Mouse (Mus musculus): ENCODE measurements around the gene Slc4a3. TPM values are rescaled to one million over a fixed set of nuclear protein-coding genes. Genes with fewer than 3 reads are reported as not detected.
A peak's percentile ranks its signal among the peaks of the same experiment; 100 is the strongest.

Gene Slc4a3
- polyA plus RNA-seq (2015; fragmentation: Nextera tagmentation; extraction: Ambion mirVana) = 13.4 and 14.1 TPM in 2 replicates

DNA sequence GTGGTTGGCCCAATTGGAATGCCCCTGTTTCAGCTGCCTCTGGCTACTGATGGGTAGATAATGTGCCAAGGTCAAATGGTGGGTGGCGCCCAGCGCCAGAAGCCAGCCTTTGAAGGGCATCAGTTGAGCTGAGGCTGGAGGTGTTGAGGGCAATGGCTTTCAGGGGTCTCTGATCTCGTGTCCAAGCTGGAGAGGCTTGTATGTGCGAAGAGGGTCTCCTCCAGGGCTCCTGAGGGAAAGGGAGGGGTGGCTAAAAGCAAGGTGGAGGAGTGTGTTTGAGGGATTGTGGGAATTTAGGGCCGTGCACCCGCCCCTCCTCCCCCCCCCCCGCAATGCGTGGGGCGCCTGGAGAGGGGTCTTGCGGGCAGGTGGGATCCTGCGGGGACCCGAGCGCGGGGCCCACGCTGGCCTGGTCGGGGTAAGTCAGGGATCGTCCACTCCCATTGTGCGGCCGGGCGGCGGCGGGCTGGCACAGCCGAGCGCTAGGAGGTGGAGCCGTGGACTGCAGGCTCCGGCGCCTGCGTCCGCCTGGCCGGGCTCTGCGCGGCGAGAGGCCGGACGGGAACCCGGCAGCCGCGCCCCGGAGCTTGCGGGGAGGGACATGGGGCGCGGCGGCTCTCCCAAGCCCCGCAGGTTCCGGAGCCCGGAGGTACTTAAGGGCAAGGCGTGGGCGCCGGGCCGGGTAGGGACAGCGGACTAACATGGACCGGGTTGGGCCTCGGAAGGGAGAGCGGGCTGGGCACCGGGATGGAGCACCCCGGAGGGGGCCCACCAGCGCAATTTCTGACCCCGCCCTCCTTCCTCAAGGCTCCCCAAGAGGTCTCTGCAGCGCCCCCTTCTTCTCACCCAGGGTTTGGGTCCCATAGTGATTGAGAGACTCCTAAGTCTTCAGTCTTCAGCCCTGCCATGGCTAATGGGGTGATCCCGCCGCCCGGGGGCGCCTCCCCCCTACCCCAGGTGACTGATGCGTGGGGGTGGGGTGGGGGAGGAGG lies at the start of gene Slc4a3:
Gene Slc4a3, plus strand, starts transcription at position 302 of the 992 bp plus-strand sequence.
- peak; percentile 92 for ATAC-seq
- Histone ChIP-seq H3K27me3 (replicated peaks) (no peaks in the 10 kb centered on the region), H3K36me3 (no peaks in the 10 kb centered on the region), H3K9ac (peak within 1 kb of the TSS; percentile 81), H3K9me3 (no peaks in the 10 kb centered on the region; the same call in 1 of the 2 replicates), H3K4me1 (replicated peaks) (peaks cover 5% of the 10 kb centered on the region), H3K4me3 (replicated peaks) (peak within 1 kb of the TSS; percentile 75), H3K27ac (peak within 1 kb of the TSS; percentile 62), H3K4me2 (replicated peaks) (peak within 1 kb of the TSS; percentile 87)
- WGBS = 1% methylated on average over 62 of the region's 64 CpGs

DNA sequence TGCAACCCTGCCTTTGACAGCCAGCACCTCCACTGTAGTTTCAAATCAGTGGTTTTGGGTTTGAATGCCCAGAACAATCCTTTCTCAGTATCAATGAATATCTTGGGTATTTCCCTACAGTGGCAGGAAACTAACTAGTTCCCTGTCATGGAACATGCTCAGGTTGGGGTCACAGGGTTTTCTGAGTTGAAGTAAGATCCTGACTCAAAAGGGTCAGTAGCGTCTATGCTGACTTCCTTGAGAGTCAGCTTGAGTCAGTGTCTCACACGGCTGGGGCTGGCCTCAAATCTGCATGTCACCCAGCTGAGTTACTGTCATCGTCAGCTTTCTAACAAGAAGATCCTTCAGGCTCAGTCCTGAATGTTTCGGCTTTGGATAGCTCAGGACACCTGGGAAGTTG lies 47.2 kb upstream of the Slc4a3 start:
- Histone ChIP-seq H3K4me3 (replicated peaks) (no peak overlapping the region), H3K9me3 (no peaks in the 10 kb centered on the region), H3K4me2 (replicated peaks) (no peak overlapping the region), H3K4me1 (replicated peaks) (peaks cover 7% of the 10 kb centered on the region), H3K27ac (no peak overlapping the region), H3K9ac (no peak overlapping the region), H3K36me3 (peaks cover 50% of the 10 kb centered on the region), H3K27me3 (replicated peaks) (no peaks in the 10 kb centered on the region)
- ATAC-seq = no peak
- WGBS = 86% methylated on average over 4 of the region's 4 CpGs

GRCm38 (mm10) chr1:75499441-75499840 lies 46.6 kb upstream of the Slc4a3 start:
- ATAC-seq = no peak
- Histone ChIP-seq H3K36me3 (peaks cover 50% of the 10 kb centered on the region), H3K9ac (no peak overlapping the region), H3K4me1 (replicated peaks) (peaks cover 12% of the 10 kb centered on the region), H3K27me3 (replicated peaks) (no peaks in the 10 kb centered on the region), H3K4me2 (replicated peaks) (no peak overlapping the region), H3K9me3 (no peaks in the 10 kb centered on the region), H3K27ac (no peak overlapping the region), H3K4me3 (replicated peaks) (no peak overlapping the region)
- WGBS = 77% methylated on average over 7 of the region's 7 CpGs

- Histone ChIP-seq H3K4me3 (replicated peaks) (no peak overlapping the region), H3K4me2 (replicated peaks) (no peak overlapping the region), H3K27me3 (replicated peaks) (no peaks in the 10 kb centered on the region), H3K9me3 (no peaks in the 10 kb centered on the region), H3K36me3 (peaks cover 47% of the 10 kb centered on the region), H3K9ac (no peak overlapping the region), H3K4me1 (replicated peaks) (peaks cover 19% of the 10 kb centered on the region), H3K27ac (no peak overlapping the region)
- no peak for ATAC-seq
- 95% methylated on average over 9 of the region's 9 CpGs for WGBS
Observed at GRCm38 (mm10) chr1:75501905-75502304, 44.2 kb upstream of the Slc4a3 start.

DNA sequence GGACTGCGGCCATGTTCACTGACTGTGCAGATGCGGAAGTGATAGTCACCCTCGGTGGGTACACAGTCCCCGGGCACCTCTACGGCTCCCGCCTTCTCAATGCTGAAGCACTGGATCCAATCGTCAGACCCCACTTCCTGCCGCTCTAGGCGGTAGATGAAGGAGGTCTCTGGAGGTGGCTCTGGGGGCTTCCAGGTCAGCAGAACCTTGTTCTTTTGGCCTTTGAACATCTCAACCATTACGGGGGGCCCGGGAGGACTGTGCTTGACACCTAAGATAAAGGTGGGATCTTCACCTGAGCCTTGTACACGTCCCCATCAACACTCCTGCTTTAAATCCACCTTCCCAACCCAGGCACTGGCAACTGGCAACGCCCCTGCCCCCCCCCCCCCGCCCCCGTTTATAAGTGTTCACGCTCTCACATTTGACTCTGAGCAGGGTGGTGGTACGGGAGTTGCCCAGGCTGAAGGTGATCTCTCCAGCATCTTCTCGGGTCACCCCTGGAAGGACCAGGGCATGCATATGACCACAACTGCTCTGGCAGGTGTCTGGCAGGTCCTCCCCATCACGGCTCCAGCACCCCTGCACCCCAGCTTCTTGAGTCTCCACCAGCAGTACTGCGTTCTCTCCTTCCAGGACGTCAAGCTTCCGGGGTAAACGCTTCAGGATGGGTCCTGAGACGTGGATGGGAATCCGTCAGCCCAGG lies 43.0 kb upstream of the Slc4a3 start:
- peak overlapping the region; percentile 80 for H3K4me2 ChIP-seq (replicated peaks)

DNA sequence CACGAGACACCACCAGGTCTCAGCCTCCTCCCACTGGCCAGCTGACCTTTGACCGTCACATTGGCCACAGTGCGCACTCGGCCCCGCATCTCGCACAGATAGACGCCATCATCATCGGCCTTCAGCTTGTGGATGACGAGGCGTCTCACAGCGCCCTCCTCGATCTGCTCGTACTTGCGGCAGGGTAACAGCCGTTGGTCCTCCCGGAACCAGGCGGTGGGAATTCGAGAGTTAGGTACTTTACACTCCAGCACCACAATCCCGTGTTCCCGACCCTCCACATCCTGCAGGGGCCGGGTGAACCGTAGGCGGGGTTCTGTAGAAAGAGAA lies 42.5 kb upstream of the Slc4a3 start:
- Histone ChIP-seq H3K9ac (no peak overlapping the region), H3K4me2 (replicated peaks) (peak overlapping the region; percentile 80), H3K4me1 (replicated peaks) (peaks cover 29% of the 10 kb centered on the region), H3K9me3 (no peaks in the 10 kb centered on the region), H3K27ac (no peak overlapping the region), H3K4me3 (replicated peaks) (peak overlapping the region; percentile 76; the same call in 1 of the 2 replicates), H3K27me3 (replicated peaks) (no peaks in the 10 kb centered on the region), H3K36me3 (peaks cover 32% of the 10 kb centered on the region)
- ATAC-seq = no peak
- WGBS = 69% methylated on average over 23 of the region's 23 CpGs

More for the DNA sequence above, 43.0 kb upstream of the Slc4a3 start:
- no peak for ATAC-seq
- no peaks in the 10 kb centered on the region for H3K27me3 ChIP-seq (replicated peaks)
- WGBS = 83% methylated on average over 25 of the region's 25 CpGs
- H3K9ac ChIP-seq = no peak overlapping the region
- no peaks in the 10 kb centered on the region for H3K9me3 ChIP-seq
- H3K27ac ChIP-seq = no peak overlapping the region
- no peak overlapping the region for H3K4me3 ChIP-seq (replicated peaks)
- H3K4me1 ChIP-seq (replicated peaks) = peaks cover 29% of the 10 kb centered on the region
- H3K36me3 ChIP-seq = peaks cover 37% of the 10 kb centered on the region

DNA sequence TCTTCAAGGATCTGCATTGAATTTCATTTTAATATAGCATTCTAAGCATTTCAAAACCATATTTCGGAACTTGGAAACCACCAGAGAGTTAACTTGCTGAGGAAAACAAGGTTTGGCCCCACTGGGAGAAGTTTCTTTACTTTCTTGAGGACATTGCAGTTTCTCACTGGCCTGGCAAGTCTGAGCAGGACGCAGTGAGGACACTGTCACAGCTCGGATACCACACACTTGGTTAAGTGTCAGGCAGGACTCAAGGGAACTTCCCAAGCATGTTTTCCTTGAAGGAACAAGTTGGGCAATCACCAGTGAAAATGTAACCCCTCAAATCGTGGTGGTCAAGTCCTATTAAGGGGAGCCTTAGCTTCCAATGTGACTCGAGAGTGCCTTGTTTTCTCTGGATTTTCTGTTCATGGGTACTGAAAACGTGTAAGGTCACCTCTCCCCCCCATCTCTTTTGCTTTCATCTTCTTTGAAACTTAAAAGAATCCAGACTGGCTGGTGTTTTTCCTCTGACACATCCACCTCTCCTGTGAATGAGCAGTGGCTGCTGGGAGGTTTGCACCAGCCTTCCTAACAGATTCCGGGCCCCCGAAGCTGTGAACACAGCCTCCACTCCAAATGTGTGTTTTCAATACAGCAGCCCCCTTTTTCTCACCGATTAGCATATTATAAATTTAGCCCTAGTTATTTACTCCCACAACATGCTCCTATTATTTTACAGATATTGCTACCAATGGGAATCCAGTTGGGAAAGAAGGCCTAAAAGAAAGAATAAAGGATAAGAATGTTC lies 41.6 kb upstream of the Slc4a3 start:
- H3K27ac ChIP-seq = no peak overlapping the region

DNA sequence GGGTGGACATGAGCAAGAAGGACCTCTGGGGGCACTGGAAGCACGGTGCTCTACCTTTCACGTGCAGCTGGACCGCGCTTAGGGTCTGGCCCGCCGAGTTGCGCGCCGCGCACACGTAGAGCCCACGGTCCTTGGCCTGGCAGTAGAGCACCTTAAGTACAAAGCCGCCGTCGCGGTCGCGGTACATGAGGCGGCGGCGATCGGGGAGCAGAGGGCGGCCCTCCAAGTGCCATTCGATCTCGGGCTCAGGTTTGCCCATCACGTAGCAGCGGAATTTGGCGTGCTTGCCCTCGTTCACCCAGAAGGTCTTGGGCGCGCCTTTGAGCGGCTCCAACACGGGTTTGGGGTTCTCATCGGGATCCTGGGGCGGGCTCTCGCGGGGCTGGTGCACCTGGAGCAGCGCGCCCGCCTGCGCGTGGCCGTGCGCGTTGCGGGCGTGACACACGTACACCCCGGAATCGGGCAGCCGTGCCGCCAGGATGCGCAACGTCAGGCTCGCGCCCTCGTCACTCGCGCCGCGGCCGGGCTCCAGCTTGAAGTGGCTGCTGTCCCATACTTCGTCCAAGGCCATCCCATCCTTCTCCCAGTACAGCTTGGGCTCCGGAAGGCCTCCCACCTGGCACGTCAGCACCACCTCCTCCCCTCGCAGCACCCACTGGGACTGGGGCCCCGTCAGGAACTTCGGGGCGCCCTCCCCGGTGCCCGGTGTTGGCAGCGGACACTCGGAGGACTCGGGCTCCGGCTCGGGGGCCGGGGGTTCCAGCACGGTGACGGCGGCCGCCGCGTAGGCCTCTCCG lies 40.7 kb upstream of the Slc4a3 start:
- WGBS = under 1% methylated on average over 84 of the region's 84 CpGs
- Histone ChIP-seq H3K9ac (peak overlapping the region; percentile 80), H3K4me1 (replicated peaks) (peaks cover 40% of the 10 kb centered on the region), H3K27me3 (replicated peaks) (no peaks in the 10 kb centered on the region), H3K9me3 (no peaks in the 10 kb centered on the region), H3K4me2 (replicated peaks) (peak overlapping the region; percentile 80), H3K27ac (peak overlapping the region; percentile 98), H3K4me3 (replicated peaks) (peak overlapping the region; percentile 76), H3K36me3 (peaks cover 17% of the 10 kb centered on the region)
- peak; percentile 64 for ATAC-seq

More for the DNA sequence above, 41.6 kb upstream of the Slc4a3 start:
- Histone ChIP-seq H3K36me3 (peaks cover 24% of the 10 kb centered on the region), H3K4me2 (replicated peaks) (peak overlapping the region; percentile 80), H3K9me3 (no peaks in the 10 kb centered on the region), H3K9ac (peak overlapping the region; percentile 80), H3K4me1 (replicated peaks) (peaks cover 32% of the 10 kb centered on the region), H3K27me3 (replicated peaks) (no peaks in the 10 kb centered on the region), H3K4me3 (replicated peaks) (peak overlapping the region; percentile 76)
- WGBS = 56% methylated on average over 9 of the region's 9 CpGs
- ATAC-seq = no peak

DNA sequence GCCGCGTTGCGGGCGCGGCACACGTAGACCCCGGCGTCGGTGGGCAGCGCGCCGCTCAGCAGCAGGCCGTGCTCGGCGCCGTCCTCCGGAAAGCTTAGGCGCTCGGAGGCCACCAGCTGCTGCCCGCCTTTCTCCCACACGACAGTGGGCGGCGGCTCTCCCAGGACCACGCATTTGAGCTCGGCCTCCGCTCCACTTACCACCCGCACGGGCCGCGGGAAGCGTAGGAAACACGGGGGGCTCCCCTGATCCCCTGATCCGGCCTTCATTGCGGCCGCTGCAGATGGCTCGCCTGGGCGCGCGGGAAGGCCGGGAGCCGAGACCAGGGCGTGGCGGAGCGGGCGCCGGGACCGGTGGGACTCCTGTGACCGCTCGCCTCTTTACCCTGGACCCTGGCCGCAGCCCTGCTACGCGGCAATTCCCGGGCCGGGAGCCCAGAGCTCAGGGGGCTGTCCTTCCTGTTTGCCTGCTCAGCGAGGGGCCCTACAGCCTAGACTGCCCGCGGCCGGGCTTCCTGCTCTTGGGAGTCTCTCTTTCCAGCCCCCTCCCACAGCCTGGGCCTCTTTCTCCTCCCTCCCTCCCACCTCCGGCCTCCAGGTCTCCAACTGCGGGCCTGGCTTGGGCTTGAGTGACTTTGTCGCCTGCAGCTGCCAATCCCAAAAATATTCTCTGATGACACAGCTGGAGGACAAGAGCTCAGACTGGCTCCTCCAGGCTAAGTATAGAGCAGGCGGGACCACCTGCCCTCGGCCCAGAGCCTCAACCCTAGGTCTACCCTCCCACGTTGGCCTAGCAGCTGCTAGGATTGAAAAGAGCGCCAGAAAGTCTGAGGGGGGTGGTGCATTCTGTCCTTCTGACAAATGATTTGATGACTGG lies 39.9 kb upstream of the Slc4a3 start, which contains the start of gene Obsl1:
Gene Obsl1, minus strand, starts transcription at position 497 of the 876 bp plus-strand sequence.
- H3K27me3 ChIP-seq (replicated peaks) = no peaks in the 10 kb centered on the region
- peak within 1 kb of the TSS; percentile 76 for H3K4me3 ChIP-seq (replicated peaks)
- peak within 1 kb of the TSS; percentile 98 for H3K27ac ChIP-seq
- peaks cover 15% of the 10 kb centered on the region for H3K36me3 ChIP-seq
- peak within 1 kb of the TSS; percentile 80 for H3K4me2 ChIP-seq (replicated peaks)
- WGBS = under 1% methylated on average over 60 of the region's 65 CpGs
- H3K4me1 ChIP-seq (replicated peaks) = peaks cover 40% of the 10 kb centered on the region
- peak; percentile 90 for ATAC-seq
- H3K9me3 ChIP-seq = no peaks in the 10 kb centered on the region
- peak within 1 kb of the TSS; percentile 80 for H3K9ac ChIP-seq

DNA sequence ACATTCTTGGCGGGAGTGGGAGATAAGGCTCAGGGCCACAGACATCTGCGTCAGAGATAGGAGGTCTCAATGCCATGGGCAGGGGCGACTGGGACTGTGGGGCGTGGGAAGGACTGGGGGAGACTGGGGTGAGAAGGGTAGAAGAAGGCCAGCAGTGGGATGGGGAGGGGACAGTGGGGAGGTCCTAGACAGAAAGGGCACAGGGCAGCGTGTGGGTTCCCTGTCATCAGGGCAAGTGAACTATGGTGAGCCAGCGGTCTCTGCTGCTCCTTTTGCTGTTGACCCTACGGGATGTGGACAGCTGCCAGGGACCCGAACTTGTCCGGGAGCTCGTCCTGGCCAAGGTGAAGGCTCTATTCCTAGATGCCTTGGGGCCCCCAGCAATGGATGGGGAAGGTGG lies 39.1 kb upstream of the Slc4a3 start, which contains the start of gene Inha:
Gene Inha, plus strand, starts transcription at position 72 of the 400 bp plus-strand sequence.
- Histone ChIP-seq H3K36me3 (peaks cover 10% of the 10 kb centered on the region), H3K27me3 (replicated peaks) (no peaks in the 10 kb centered on the region), H3K9ac (peak within 1 kb of the TSS; percentile 80), H3K4me3 (replicated peaks) (peak within 1 kb of the TSS; percentile 76), H3K4me1 (replicated peaks) (peaks cover 48% of the 10 kb centered on the region), H3K9me3 (no peaks in the 10 kb centered on the region), H3K4me2 (replicated peaks) (peak within 1 kb of the TSS; percentile 80), H3K27ac (peak within 1 kb of the TSS; percentile 98)
- WGBS = 56% methylated on average over 10 of the region's 10 CpGs
- ATAC-seq = no peak

Data from intestine, embryonic 15.5 days (tissue).